Mouse (Mus musculus): ENCODE results near the gene Nckap5.

DNA sequence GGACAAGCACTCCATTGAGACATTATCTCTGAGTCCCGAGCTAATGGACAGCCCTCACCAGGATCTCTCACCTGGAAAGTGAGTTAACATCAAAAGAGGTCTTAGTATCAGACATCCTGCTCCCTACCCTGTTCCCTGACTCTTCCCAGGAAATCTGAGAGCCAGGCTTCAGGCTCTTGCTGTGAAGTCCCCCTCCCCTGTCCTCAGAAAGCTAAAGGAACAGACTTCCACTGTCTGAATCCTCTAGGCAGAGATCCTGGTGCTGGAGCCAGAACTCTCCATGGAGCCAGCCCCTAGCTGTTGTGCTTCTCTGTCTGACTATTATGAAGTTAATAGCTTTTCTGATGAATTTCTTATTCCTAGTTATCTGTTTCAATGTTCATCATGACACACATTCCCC lies 153.8 kb downstream of the Nckap5 start:
- TF ChIP-seq CTCF (conservative IDR thresholded peaks at IDR 0.05; ENCODE audit: insufficient read depth, insufficient read length, low read depth, low read length) (no peak), POLR2A (IDR thresholded peaks at IDR 0.05; ENCODE audit: low read depth, low read length) (no peak)
